17 mouse cellular contexts compared by ENCODE assay signal in genomic region chr5:76136271-76136670, GRCm38 (mm10). TPM values are rescaled to one million over a fixed set of nuclear protein-coding genes. Genes with fewer than 3 reads are reported as not detected.
A peak's percentile ranks its signal among the peaks of the same experiment; 100 is the strongest.
DNase-seq lines count a peak whose midpoint lies in the region; ATAC-seq and TF ChIP-seq lines count a peak whose summit lies in the region.
"Had no signal": no experiment of that assay in that cellular context is flagged by ENCODE, and none has a peak within 500 bp of the region (broad histone marks: within the 10 kb centered on the region; RNA-seq: fewer than 3 reads in every experiment).

No protein-coding gene starts in this region.

- H3K9ac ChIP-seq in liver, postnatal 0 days (replicated peaks) = no peak overlapping the region
- no peak overlapping the region for H3K9ac ChIP-seq in forebrain, postnatal 0 days
- H3K9ac ChIP-seq: embryonic facial prominence, embryonic 13.5 days; heart, embryonic 12.5 days; hindbrain, embryonic 14.5 days; limb, embryonic 15.5 days; neural tube, embryonic 12.5 days had no signal

- no peak for DNase-seq in liver, postnatal 0 days
- DNase-seq in liver (no peak), 416B (ENCODE audit: low read depth) (peak; percentile 74)
- DNase-seq in monocyte, adult 2 months (ENCODE audit: low read depth in 1 of 2, low spot score in 2 of 2) = peak; percentile 14 to 44
- DNase-seq in forebrain, postnatal 0 days = no peak
- DNase-seq in heart, postnatal 36 days = no peak
- DNase-seq: cerebellum, postnatal 10 days; gastrocnemius, postnatal 36 days; thymus, adult 18-20 months had no signal

- TF ChIP-seq EP300 in liver, postnatal 0 days (IDR thresholded peaks at IDR 0.05; ENCODE audit: low read depth) = no peak

- H3K4me2 ChIP-seq in liver, postnatal 0 days (ENCODE audit: low read depth, low read length) = no peak overlapping the region
- H3K4me2 ChIP-seq in forebrain, postnatal 0 days (ENCODE audit: low read depth) = no peak overlapping the region
- H3K4me2 ChIP-seq: embryonic facial prominence, embryonic 13.5 days; heart, embryonic 12.5 days; hindbrain, embryonic 14.5 days; limb, embryonic 15.5 days; neural tube, embryonic 12.5 days had no signal

- intact Hi-C loops in heart, postnatal 36 days (cut with DNase I) = no loop called here

- no peak overlapping the region for H3K4me3 ChIP-seq in liver, postnatal 0 days (ENCODE audit: low read depth, low read length)
- H3K4me3 ChIP-seq in bone marrow macrophage, adult 2 months (ENCODE audit: insufficient read depth, low read length) = no peak overlapping the region
- H3K4me3 ChIP-seq in forebrain, postnatal 0 days (ENCODE audit: low read depth, low read length) = no peak overlapping the region
- H3K4me3 ChIP-seq: embryonic facial prominence, embryonic 13.5 days; heart, embryonic 12.5 days; limb, embryonic 15.5 days; midbrain, embryonic 10.5 days; neural tube, embryonic 12.5 days had no signal

- 0 out of 2 replicates have a peak overlapping the region, but pooled peaks have one; percentile 51 for H3K27ac ChIP-seq in liver, postnatal 0 days (ENCODE audit: low read depth)
- peak overlapping the region; percentile 22; the same call in 1 of the 2 replicates for H3K27ac ChIP-seq in bone marrow macrophage, adult 2 months (ENCODE audit: insufficient read depth, low read depth, low read length)
- no peak overlapping the region for H3K27ac ChIP-seq in forebrain, postnatal 0 days (ENCODE audit: low read depth, low read length)
- H3K27ac ChIP-seq: embryonic facial prominence, embryonic 13.5 days; hindbrain, embryonic 14.5 days; limb, embryonic 15.5 days; midbrain, embryonic 10.5 days; neural tube, embryonic 12.5 days had no signal

- TF ChIP-seq CTCF in liver, postnatal 0 days (IDR thresholded peaks at IDR 0.05; ENCODE audit: low read depth) = no peak
- no peak for TF ChIP-seq CTCF in bone marrow macrophage, adult 2 months (IDR thresholded peaks at IDR 0.05; ENCODE audit: low read depth, low read length)
- no peak for TF ChIP-seq CTCF in forebrain, postnatal 0 days (IDR thresholded peaks at IDR 0.05; ENCODE audit: low read depth)

- TF ChIP-seq POLR2A in bone marrow macrophage, adult 2 months (IDR thresholded peaks at IDR 0.05; ENCODE audit: borderline replicate concordance, low read depth, low read length) = no peak

- WGBS in liver, postnatal 0 days (ENCODE audit: insufficient replicate concordance) = 56% methylated on average over 3 of the region's 3 CpGs
- WGBS in forebrain, postnatal 0 days = 74% methylated on average over 3 of the region's 3 CpGs

- H3K9me3 ChIP-seq in liver, postnatal 0 days (ENCODE audit: low read length) = 0 out of 2 replicates have a peak, but pooled peaks cover 2% of the 10 kb centered on the region
- no peaks in the 10 kb centered on the region for H3K9me3 ChIP-seq in forebrain, postnatal 0 days (ENCODE audit: low read length)
- H3K9me3 ChIP-seq: embryonic facial prominence, embryonic 13.5 days; heart, embryonic 12.5 days; limb, embryonic 15.5 days; midbrain, embryonic 10.5 days; neural tube, embryonic 12.5 days had no signal

- no peaks in the 10 kb centered on the region for H3K27me3 ChIP-seq in liver, postnatal 0 days (ENCODE audit: insufficient read depth, low read length)
- no peaks in the 10 kb centered on the region for H3K27me3 ChIP-seq in forebrain, postnatal 0 days (ENCODE audit: insufficient read depth, low read length)
- H3K27me3 ChIP-seq: embryonic facial prominence, embryonic 13.5 days; heart, embryonic 12.5 days; limb, embryonic 15.5 days; neural tube, embryonic 12.5 days had no signal

- ATAC-seq in liver, postnatal 0 days = no peak
- ATAC-seq in forebrain, postnatal 0 days = no peak
- ATAC-seq: forebrain, embryonic 16.5 days had no signal

- no peaks in the 10 kb centered on the region for H3K36me3 ChIP-seq in liver, postnatal 0 days (replicated peaks; ENCODE audit: insufficient read depth, low read length)
- H3K36me3 ChIP-seq in forebrain, postnatal 0 days (ENCODE audit: insufficient read depth) = no peaks in the 10 kb centered on the region
- H3K36me3 ChIP-seq: embryonic facial prominence, embryonic 13.5 days; heart, embryonic 12.5 days; limb, embryonic 15.5 days; midbrain, embryonic 10.5 days; neural tube, embryonic 12.5 days had no signal

- H3K4me1 ChIP-seq in liver, postnatal 0 days (ENCODE audit: insufficient read depth) = peaks cover 22% of the 10 kb centered on the region
- H3K4me1 ChIP-seq in bone marrow macrophage, adult 2 months (ENCODE audit: control insufficient read depth, insufficient read depth, low read length) = peaks cover 26% of the 10 kb centered on the region
- H3K4me1 ChIP-seq in forebrain, postnatal 0 days (ENCODE audit: insufficient read depth) = peaks cover 7% of the 10 kb centered on the region; the same call in 1 of the 2 replicates

RNA-seq across cellular contexts. Expression of gene Srd5a3, which starts 3.8 kb away (rescaled TPM):
- 15.4 and 15.6 TPM in 2 replicates for polyA plus RNA-seq in liver, postnatal 0 days (2015; fragmentation: Nextera tagmentation; extraction: Ambion mirVana)
- polyA plus RNA-seq in bone marrow macrophage, adult 2 months (2012; ENCODE audit: insufficient read depth, insufficient read length, missing spikeins) = 57.3 and 60.0 TPM in 2 replicates
- total RNA-seq in forebrain, postnatal 0 days (2014; rRNA removed) = 9.9 and 12.8 TPM in 2 replicates
- 17.5 and 21.3 TPM in 2 replicates for polyA plus RNA-seq in forebrain, postnatal 0 days (2015; fragmentation: Nextera tagmentation; extraction: Ambion mirVana)
- 1 to 10 TPM; 9.0 to 9.2 TPM for total RNA-seq in heart, postnatal 36 days (2021)

RNA-seq across cellular contexts. Expression of gene Tmem165, which starts 47.4 kb away (rescaled TPM):
- 20.9 and 25.6 TPM in 2 replicates for polyA plus RNA-seq in liver, postnatal 0 days (2015; fragmentation: Nextera tagmentation; extraction: Ambion mirVana)
- 56.9 and 60.9 TPM in 2 replicates for polyA plus RNA-seq in bone marrow macrophage, adult 2 months (2012; ENCODE audit: insufficient read depth, insufficient read length, missing spikeins)
- total RNA-seq in forebrain, postnatal 0 days (2014; rRNA removed) = 70.6 and 77.5 TPM in 2 replicates
- polyA plus RNA-seq in forebrain, postnatal 0 days (2015; fragmentation: Nextera tagmentation; extraction: Ambion mirVana) = 35.1 and 41.4 TPM in 2 replicates
- 10 to 100 TPM; 19.3 to 23.3 TPM for total RNA-seq in heart, postnatal 36 days (2021)

Comparison
In these comparisons a context has a peak if more than half of its experiments do, and no peak if none do; other contexts are left out.
1. DNase-seq: peak in 416B (single experiment) and monocyte, adult 2 months (2 of 2); none in liver, postnatal 0 days (single experiment), liver (single experiment), forebrain, postnatal 0 days (single experiment) and heart, postnatal 36 days (0 of 2).